Mouse (Mus musculus) C2C12 (cell line): ENCODE measurements around the gene Rrn3. TPM values are rescaled to one million over a fixed set of nuclear protein-coding genes. Genes with fewer than 3 reads are reported as not detected.
A peak's percentile ranks its signal among the peaks of the same experiment; 100 is the strongest.
"Not testable (repeated sequence)": the region's sequence is repeated elsewhere in the genome, so short reads cannot be mapped to it uniquely, and the experiment has no call there.

Experiments used
- H3K27me3 ChIP-seq: one replicate; pipeline ENCODE4 v1.6.1; 2011; ENCODE audit not compliant: control insufficient read depth, insufficient read depth, insufficient read length
- H3K36me3 ChIP-seq: one replicate; pipeline ENCODE4 v1.6.1; 2011; ENCODE audit not compliant: control insufficient read depth, insufficient read depth
- H3K4me3 ChIP-seq: one replicate; pipeline ENCODE4 v1.5.1; 2011; ENCODE audit warnings: mild to moderate bottlenecking, control low read depth; ENCODE audit not compliant: poor library complexity, insufficient read depth, severe bottlenecking
- H3K79me2 ChIP-seq: one replicate; pipeline ENCODE4 v1.6.1; 2011; ENCODE audit not compliant: control insufficient read depth, insufficient read depth
- H3K79me3 ChIP-seq: one replicate; pipeline ENCODE4 v1.6.1; 2011; ENCODE audit warnings: low read depth, control low read depth
- H3ac ChIP-seq: one replicate; pipeline ENCODE3; 2011; ENCODE audit warnings: low read depth; ENCODE audit not compliant: control insufficient read depth, insufficient read length
- CEBPB ChIP-seq: IDR thresholded peaks from one replicate; pipeline ENCODE4 v1.6.1; 2011; ENCODE audit warnings: low read depth, mild to moderate bottlenecking, control low read depth, moderate library complexity
- CTCF ChIP-seq: IDR thresholded peaks from one replicate; pipeline ENCODE4 v1.5.1; 2011; ENCODE audit not compliant: control insufficient read depth, insufficient read depth, insufficient read length
- FOSL1 ChIP-seq: IDR thresholded peaks from one replicate; pipeline ENCODE4 v1.8.0; 2011; ENCODE audit warnings: mild to moderate bottlenecking, low read length; ENCODE audit not compliant: poor library complexity, insufficient read depth, severe bottlenecking
- MAX ChIP-seq: IDR thresholded peaks from one replicate; pipeline ENCODE4 v1.6.1; 2011; ENCODE audit warnings: mild to moderate bottlenecking, control low read depth
- MYOD1 ChIP-seq: IDR thresholded peaks from one replicate; pipeline ENCODE4 v1.6.1; 2011; ENCODE audit warnings: low read depth; ENCODE audit not compliant: control insufficient read depth, insufficient read length
- MYOG ChIP-seq: IDR thresholded peaks from one replicate; pipeline ENCODE4 v1.6.1; 2011; ENCODE audit not compliant: control insufficient read depth, insufficient read length; ENCODE audit errors: extremely low read depth
- USF1 ChIP-seq: IDR thresholded peaks from one replicate; pipeline ENCODE4 v1.6.1; 2011; ENCODE audit warnings: low read depth, mild to moderate bottlenecking, control low read depth, moderate library complexity
- polyA plus RNA-seq: library from polyadenylated mRNA; unstranded; fragments of >200 nt; fragmentation: generic; extraction: Trizol; gene quantifications from one replicate; pipeline ENCODE4 v1.2.1, GENCODE M21; 2012; ENCODE audit warnings: missing spikeins

Gene Rrn3
- polyA plus RNA-seq, 1 experiment: 44.3 TPM

- H3K36me3 ChIP-seq, H3K4me3 ChIP-seq, H3K79me2 ChIP-seq, H3K27me3 ChIP-seq, H3ac ChIP-seq, H3K79me3 ChIP-seq: not testable (repeated sequence)
Measured at GRCm38 (mm10) chr16:13774651-13775050, 5.9 kb upstream of the Rrn3 start.

GRCm38 (mm10) chr16:13781216-13781615 is 708 bp downstream of the Rrn3 start:
- peaks cover 25% of the 10 kb centered on the region for H3K79me3 ChIP-seq
- H3ac ChIP-seq: peak overlapping the region; percentile 21
- TF ChIP-seq MYOG (no peak), FOSL1 (no peak), USF1 (no peak), CTCF (no peak), CEBPB (no peak), MAX (no peak), MYOD1 (no peak)
- H3K27me3 ChIP-seq: no peaks in the 10 kb centered on the region
- H3K4me3 ChIP-seq: peak overlapping the region; percentile 69
- H3K36me3 ChIP-seq: peaks cover 29% of the 10 kb centered on the region
- H3K79me2 ChIP-seq: peaks cover 54% of the 10 kb centered on the region

GRCm38 (mm10) chr16:13785932-13786331 is 5.4 kb downstream of the Rrn3 start:
- peaks cover 21% of the 10 kb centered on the region for H3K79me3 ChIP-seq
- no peak overlapping the region for H3K4me3 ChIP-seq
- H3K36me3 ChIP-seq: peaks cover 69% of the 10 kb centered on the region
- TF ChIP-seq MAX (no peak), CEBPB (no peak), USF1 (no peak), CTCF (no peak), MYOG (no peak), FOSL1 (no peak), MYOD1 (no peak)
- no peak overlapping the region for H3ac ChIP-seq
- H3K27me3 ChIP-seq: no peaks in the 10 kb centered on the region
- peaks cover 43% of the 10 kb centered on the region for H3K79me2 ChIP-seq

GRCm38 (mm10) chr16:13793441-13793840 is 12.9 kb downstream of the Rrn3 start:
- not testable (repeated sequence) for H3K27me3 ChIP-seq, H3K79me2 ChIP-seq, H3ac ChIP-seq, H3K4me3 ChIP-seq, H3K79me3 ChIP-seq
- peaks cover 87% of the 10 kb centered on the region for H3K36me3 ChIP-seq

GRCm38 (mm10) chr16:13796746-13797175 is 16.3 kb downstream of the Rrn3 start:
- peaks cover 78% of the 10 kb centered on the region for H3K36me3 ChIP-seq
- no peak overlapping the region for H3ac ChIP-seq
- no peaks in the 10 kb centered on the region for H3K27me3 ChIP-seq
- H3K4me3 ChIP-seq: no peak overlapping the region
- no peaks in the 10 kb centered on the region for H3K79me2 ChIP-seq
- TF ChIP-seq CTCF (no peak), MYOD1 (no peak), USF1 (no peak), MAX (no peak), FOSL1 (no peak), CEBPB (no peak), MYOG (no peak)
- no peaks in the 10 kb centered on the region for H3K79me3 ChIP-seq

GRCm38 (mm10) chr16:13801231-13801630 is 20.7 kb downstream of the Rrn3 start:
- H3K4me3 ChIP-seq: no peak overlapping the region
- TF ChIP-seq FOSL1 (no peak), MYOD1 (no peak), MAX (no peak), USF1 (no peak), CEBPB (no peak), CTCF (no peak), MYOG (no peak)
- H3K79me3 ChIP-seq: peaks cover 4% of the 10 kb centered on the region
- peaks cover 79% of the 10 kb centered on the region for H3K36me3 ChIP-seq
- peaks cover 13% of the 10 kb centered on the region for H3K79me2 ChIP-seq
- H3ac ChIP-seq: no peak overlapping the region
- no peaks in the 10 kb centered on the region for H3K27me3 ChIP-seq
